Comparison of ENCODE assay signal across 10 mouse cellular contexts in the genomic region with DNA sequence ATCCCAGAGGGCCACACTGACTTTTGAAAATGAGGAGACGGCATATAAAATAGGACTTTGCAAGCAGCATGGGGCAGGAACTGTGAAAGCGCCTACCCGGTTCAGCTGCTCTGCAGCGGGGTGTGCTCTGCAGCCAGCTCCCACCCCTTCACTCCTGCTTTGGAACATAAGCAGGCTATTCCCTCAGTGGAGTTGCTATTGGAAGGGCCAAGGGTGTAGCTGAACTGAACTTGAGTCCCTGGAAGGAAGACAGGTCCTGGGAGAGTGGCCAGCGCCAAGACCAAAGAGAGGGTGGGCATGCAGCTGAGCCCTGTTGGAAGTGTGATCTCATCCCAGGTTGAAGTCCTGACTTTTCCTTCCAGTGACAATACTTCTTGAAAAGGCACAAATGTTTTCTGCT.
DNase-seq lines count a peak whose midpoint lies in the region.
"Had no signal": no experiment of that assay in that cellular context is flagged by ENCODE, and none has a peak within 500 bp of the region (broad histone marks: within the 10 kb centered on the region; RNA-seq: fewer than 3 reads in every experiment).

No protein-coding gene starts in this region.

- peak; percentile 27 to 56 for DNase-seq in cerebellum, postnatal 10 days
- no peak for DNase-seq in cerebellum, adult 8-10 months
- peak; percentile 32 for DNase-seq in kidney, postnatal 10 days
- DNase-seq in kidney, adult 9 months, result no peak
- DNase-seq in gastrocnemius, adult 8-10 months (ENCODE audit: low spot score in 2 of 2), result peak; percentile 41 to 58
- peak; percentile 37 for DNase-seq in heart, postnatal 4 days
- no peak for DNase-seq in spleen, postnatal 14 days (ENCODE audit: low spot score in 2 of 2)
- no peak for DNase-seq in retina, postnatal 1 day
- DNase-seq: layer of hippocampus, adult 9-11 months; thymus, postnatal 36 days had no signal

Comparison
In these comparisons a context has a peak if more than half of its experiments do, and no peak if none do; other contexts are left out.
1. DNase-seq: peak in cerebellum, postnatal 10 days (2 of 2), kidney, postnatal 10 days (single experiment), gastrocnemius, adult 8-10 months (2 of 2) and heart, postnatal 4 days (single experiment); none in cerebellum, adult 8-10 months (single experiment), kidney, adult 9 months (single experiment), spleen, postnatal 14 days (0 of 2) and retina, postnatal 1 day (single experiment).